Mouse (Mus musculus): Measurements from ENCODE around the gene Sirt7.

DNA sequence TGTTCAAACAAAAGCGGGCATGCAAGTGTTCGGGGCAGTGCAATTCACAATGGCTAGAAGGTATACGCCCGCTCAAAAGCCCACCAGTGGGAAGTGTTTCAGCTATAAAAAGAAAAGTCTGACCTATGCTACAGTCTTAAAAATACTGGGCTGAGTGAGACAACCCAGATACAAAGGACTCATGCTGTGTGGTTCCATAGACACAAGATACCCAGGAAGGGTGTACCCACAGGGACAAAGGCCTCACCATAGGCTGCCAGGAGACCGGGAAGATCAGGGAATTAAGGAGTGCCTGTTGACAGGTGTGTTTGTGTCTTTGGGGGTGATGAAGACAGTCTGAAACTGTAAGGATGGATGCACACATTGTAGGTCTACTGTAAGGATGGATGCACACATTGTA lies 38.7 kb upstream of the Sirt7 start:
- no peak for TF ChIP-seq TAL1 (IDR thresholded peaks at IDR 0.05; ENCODE audit: low read length)
- no peak for TF ChIP-seq CTCF (IDR thresholded peaks at IDR 0.05 in 2 of 3, conservative IDR thresholded peaks at IDR 0.05 in 1 of 3; ENCODE audit: control insufficient read depth in 1 of 3, insufficient read depth in 1 of 3, low read depth in 2 of 3, low read length in 3 of 3, poor library complexity in 1 of 3, severe bottlenecking in 1 of 3)
- no peak for TF ChIP-seq USF2 (IDR thresholded peaks at IDR 0.05; ENCODE audit: borderline replicate concordance in 1 of 2, insufficient read depth in 1 of 2, low read depth in 1 of 2, low read length in 2 of 2)

All from MEL (cell line).